9 mouse cellular contexts compared by ENCODE assay signal in genomic region chr11:35979266-35979732, GRCm38 (mm10). TPM values are rescaled to one million over a fixed set of nuclear protein-coding genes. Genes with fewer than 3 reads are reported as not detected.
A peak's percentile ranks its signal among the peaks of the same experiment; 100 is the strongest.
DNase-seq lines count a peak whose midpoint lies in the region; ATAC-seq and TF ChIP-seq lines count a peak whose summit lies in the region.
"Had no signal": no experiment of that assay in that cellular context is flagged by ENCODE, and none has a peak within 500 bp of the region (broad histone marks: within the 10 kb centered on the region; RNA-seq: fewer than 3 reads in every experiment).

No protein-coding gene starts in this region.

- no peaks in the 10 kb centered on the region for H3K9me3 ChIP-seq in heart, embryonic 11.5 days (replicated peaks; ENCODE audit: control insufficient read depth, low read length)
- H3K9me3 ChIP-seq in intestine, embryonic 16.5 days (ENCODE audit: control insufficient read depth, low read length): no peaks in the 10 kb centered on the region
- H3K9me3 ChIP-seq in midbrain, embryonic 10.5 days (replicated peaks): no peaks in the 10 kb centered on the region

- no peaks in the 10 kb centered on the region for H3K36me3 ChIP-seq in heart, embryonic 11.5 days (ENCODE audit: control insufficient read depth, insufficient read depth, low read length)
- H3K36me3 ChIP-seq in intestine, embryonic 16.5 days (ENCODE audit: control insufficient read depth, insufficient read depth, low read length): no peaks in the 10 kb centered on the region
- H3K36me3 ChIP-seq in midbrain, embryonic 10.5 days: no peaks in the 10 kb centered on the region

- WGBS in heart, embryonic 11.5 days (ENCODE audit: insufficient replicate concordance): under 1% methylated on average over 12 of the region's 12 CpGs
- under 1% methylated on average over 12 of the region's 12 CpGs for WGBS in intestine, embryonic 16.5 days
- WGBS in midbrain, embryonic 10.5 days: 2% methylated on average over 12 of the region's 12 CpGs

- no peak for DNase-seq in heart, postnatal 14 days
- DNase-seq in brain, embryonic 14.5 days (ENCODE audit: low read depth): peak; percentile 47
- no peak for DNase-seq in midbrain, embryonic 10.5 days (ENCODE audit: low spot score)
- no peak for DNase-seq in gastrocnemius, postnatal 14 days
- no peak for DNase-seq in spleen, adult 18-20 months
- DNase-seq in layer of hippocampus, adult 11-12 months (ENCODE audit: low spot score): no peak

- H3K27ac ChIP-seq in heart, embryonic 11.5 days (ENCODE audit: low read depth, low read length): no peak overlapping the region
- H3K27ac ChIP-seq in intestine, embryonic 16.5 days (ENCODE audit: low read length): peak overlapping the region; percentile 73
- peak overlapping the region; percentile 90 for H3K27ac ChIP-seq in midbrain, embryonic 10.5 days (replicated peaks)

- intact Hi-C loops in heart, postnatal 14 days (cut with DNase I): no loop called here
- intact Hi-C loops in gastrocnemius, postnatal 14 days (cut with DNase I; ENCODE audit: low total_unique reads): no loop called here

- H3K27me3 ChIP-seq in heart, embryonic 11.5 days (ENCODE audit: control insufficient read depth, insufficient read depth, low read length): peaks cover 34% of the 10 kb centered on the region
- no peaks in the 10 kb centered on the region for H3K27me3 ChIP-seq in intestine, embryonic 16.5 days (replicated peaks; ENCODE audit: control insufficient read depth, insufficient read depth, low read length)
- peaks cover 57% of the 10 kb centered on the region for H3K27me3 ChIP-seq in midbrain, embryonic 10.5 days (ENCODE audit: low read depth, poor library complexity, severe bottlenecking)
- H3K27me3 ChIP-seq: CH12.LX had no signal

- peaks cover 6% of the 10 kb centered on the region; the same call in 1 of the 2 replicates for H3K4me1 ChIP-seq in heart, embryonic 11.5 days (ENCODE audit: control insufficient read depth, insufficient read depth, low read length)
- peaks cover 2% of the 10 kb centered on the region; the same call in 1 of the 2 replicates for H3K4me1 ChIP-seq in intestine, embryonic 16.5 days (ENCODE audit: control insufficient read depth, insufficient read depth, low read length)
- peaks cover 63% of the 10 kb centered on the region for H3K4me1 ChIP-seq in midbrain, embryonic 10.5 days

- TF ChIP-seq POLR2A in brain, embryonic 14.5 days (IDR thresholded peaks at IDR 0.05; ENCODE audit: borderline replicate concordance, extremely low read depth, insufficient read depth, insufficient read length, poor library complexity, severe bottlenecking): no peak

- 0 out of 2 replicates have a peak, but pooled peaks have one; percentile 20 for ATAC-seq in heart, embryonic 11.5 days (replicated peaks; ENCODE audit: insufficient number of reproducible peaks, low FRiP score, low TSS enrichment)
- ATAC-seq in intestine, embryonic 16.5 days: peak; percentile 7; the same call in 1 of the 2 replicates

- TF ChIP-seq CTCF in brain, embryonic 14.5 days (IDR thresholded peaks at IDR 0.05; ENCODE audit: borderline replicate concordance, extremely low read depth, insufficient read depth, insufficient read length): no peak

- H3K4me3 ChIP-seq in heart, embryonic 11.5 days (ENCODE audit: low read depth, low read length): peak overlapping the region; percentile 65
- peak overlapping the region; percentile 74 for H3K4me3 ChIP-seq in intestine, embryonic 16.5 days (ENCODE audit: low read length)
- peak overlapping the region; percentile 89 for H3K4me3 ChIP-seq in midbrain, embryonic 10.5 days

- peak overlapping the region; percentile 96 for H3K4me2 ChIP-seq in heart, embryonic 11.5 days
- peak overlapping the region; percentile 79 for H3K4me2 ChIP-seq in intestine, embryonic 16.5 days (ENCODE audit: low read depth, low read length)

- peak overlapping the region; percentile 68 for H3K9ac ChIP-seq in heart, embryonic 11.5 days (ENCODE audit: low read depth, low read length)
- H3K9ac ChIP-seq in intestine, embryonic 16.5 days (ENCODE audit: low read depth, low read length): peak overlapping the region; percentile 80

RNA-seq across cellular contexts. Expression of gene Wwc1, which starts 1.0 kb away (rescaled TPM):
- 2.5 and 2.9 TPM in 2 replicates for polyA plus RNA-seq in heart, embryonic 11.5 days (2014; fragmentation: Nextera tagmentation; extraction: Ambion mirVana)
- total RNA-seq in heart, postnatal 14 days (2021): 1 to 10 TPM in 1 of 2 experiments, under 1 TPM in 1; 0.98 to 1.2 TPM
- 39.4 and 45.1 TPM in 2 replicates for polyA plus RNA-seq in brain, embryonic 14.5 days (2012; rRNA removed)
- 8.5 and 9.0 TPM in 2 replicates for polyA plus RNA-seq in intestine, embryonic 16.5 days (2015; fragmentation: Nextera tagmentation; extraction: Ambion mirVana)
- 5.0 and 5.3 TPM in 2 replicates for polyA plus RNA-seq in midbrain, embryonic 10.5 days (2016; fragmentation: Nextera tagmentation; extraction: Ambion mirVana)
- total RNA-seq in gastrocnemius, postnatal 14 days (2021): under 1 TPM; 0.23 to 0.55 TPM
